Mouse (Mus musculus): ENCODE measurements around the gene Olfr640. TPM values are rescaled to one million over a fixed set of nuclear protein-coding genes. Genes with fewer than 3 reads are reported as not detected.

The Olfr640 gene
- polyA plus RNA-seq, 1 experiment from 2014 or later, result not detected

Other genes with a start within 250 kb of the Olfr640 start
- not detected in 3 replicates for gene Olfr68, start 245.9 kb downstream of the Olfr640 start, polyA plus RNA-seq (2018)
- gene Olfr67, start 233.8 kb downstream of the Olfr640 start, polyA plus RNA-seq (2018), result not detected in 3 replicates
- gene Hbb-bt, start 211.6 kb downstream of the Olfr640 start, polyA plus RNA-seq (2018), result not detected in 3 replicates
- gene Hbb-bs, start 197.5 kb downstream of the Olfr640 start, polyA plus RNA-seq (2018), result not detected in 3 replicates
- gene Hbb-bh2, start 185.1 kb downstream of the Olfr640 start, polyA plus RNA-seq (2018), result not detected in 3 replicates
- gene Hbb-bh1, start 182.4 kb downstream of the Olfr640 start, polyA plus RNA-seq (2018), result not detected in 3 replicates
- gene Hbb-y, start 172.4 kb downstream of the Olfr640 start, polyA plus RNA-seq (2018), result not detected in 3 replicates
- not detected in 3 replicates for gene Olfr66, start 139.3 kb downstream of the Olfr640 start, polyA plus RNA-seq (2018)
- gene Olfr64, start 131.1 kb downstream of the Olfr640 start, polyA plus RNA-seq (2018), result not detected in 3 replicates
- not detected in 3 replicates for gene Olfr65, start 122.1 kb downstream of the Olfr640 start, polyA plus RNA-seq (2018)
- not detected in 3 replicates for gene Olfr631, start 96.7 kb downstream of the Olfr640 start, polyA plus RNA-seq (2018)
- gene Olfr632, start 91.2 kb downstream of the Olfr640 start, polyA plus RNA-seq (2018), result not detected in 3 replicates
- gene Olfr633, start 81.1 kb downstream of the Olfr640 start, polyA plus RNA-seq (2018), result not detected in 3 replicates
- not detected in 3 replicates for gene Olfr635, start 54.4 kb downstream of the Olfr640 start, polyA plus RNA-seq (2018)
- gene Olfr638, start 26.8 kb downstream of the Olfr640 start, polyA plus RNA-seq (2018), result not detected in 3 replicates
- gene Olfr639, start 8.3 kb downstream of the Olfr640 start, polyA plus RNA-seq (2018), result not detected in 3 replicates
- not detected in 3 replicates for gene Olfr641, start 9.9 kb upstream of the Olfr640 start, polyA plus RNA-seq (2018)
- not detected in 3 replicates for gene Olfr642, start 27.1 kb upstream of the Olfr640 start, polyA plus RNA-seq (2018)
- gene 4930516K23Rik, start 35.9 kb upstream of the Olfr640 start, polyA plus RNA-seq (2018), result not detected in 3 replicates
- gene Olfr644, start 46.3 kb upstream of the Olfr640 start, polyA plus RNA-seq (2018), result not detected in 3 replicates
- gene Olfr645, start 59.9 kb upstream of the Olfr640 start, polyA plus RNA-seq (2018), result not detected in 3 replicates
- gene Olfr646, start 79.3 kb upstream of the Olfr640 start, polyA plus RNA-seq (2018), result not detected in 3 replicates
- not detected in 3 replicates for gene Ubqln5, start 104.3 kb upstream of the Olfr640 start, polyA plus RNA-seq (2018)
- not detected in 3 replicates for gene Olfr643, start 111.8 kb upstream of the Olfr640 start, polyA plus RNA-seq (2018)
- gene Ubqln3, start 117.7 kb upstream of the Olfr640 start, polyA plus RNA-seq (2018), result not detected in 3 replicates
- gene Ubqlnl, start 125.0 kb upstream of the Olfr640 start, polyA plus RNA-seq (2018), result not detected in 3 replicates
- not detected in 3 replicates for gene Olfm5, start 139.3 kb upstream of the Olfr640 start, polyA plus RNA-seq (2018)
- not detected in 3 replicates for gene Olfr648, start 157.8 kb upstream of the Olfr640 start, polyA plus RNA-seq (2018)
- gene Olfr649, start 170.4 kb upstream of the Olfr640 start, polyA plus RNA-seq (2018), result not detected in 3 replicates
- 0.53 to 1.6 TPM (median 0.83 TPM) in 3 replicates for gene Trim6, start 193.2 kb upstream of the Olfr640 start, polyA plus RNA-seq (2018)
- 27.8 to 59.6 TPM (median 35.2 TPM) in 3 replicates for gene Trim34a, start 218.9 kb upstream of the Olfr640 start, polyA plus RNA-seq (2018)